Mouse (Mus musculus): ENCODE results near the gene Tk2. TPM values are rescaled to one million over a fixed set of nuclear protein-coding genes. Genes with fewer than 3 reads are reported as not detected.

Tk2 gene
- polyA plus RNA-seq, 1 experiment from 2014 or later: 32.2 TPM

GRCm38 (mm10) chr8:104201622-104202021 lies 46.7 kb downstream of the Tk2 start:
- ATAC-seq (replicated peaks; ENCODE audit: low FRiP score) (no peak), DNase-seq (ENCODE audit: low spot score) (no peak)
- no peak overlapping the region for H3K27ac ChIP-seq (ENCODE audit: low read depth, low read length)
- WGBS: 84% methylated on average over 3 of the region's 3 CpGs
- no peaks in the 10 kb centered on the region for H3K27me3 ChIP-seq (ENCODE audit: control insufficient read depth, insufficient read depth, low read length)
- H3K4me1 ChIP-seq (replicated peaks; ENCODE audit: control insufficient read depth, insufficient read depth, low read length): no peaks in the 10 kb centered on the region
- H3K9me3 ChIP-seq (ENCODE audit: control insufficient read depth, low read length): no peaks in the 10 kb centered on the region
- H3K9ac ChIP-seq (ENCODE audit: low read length): no peak overlapping the region
- no peak overlapping the region for H3K4me2 ChIP-seq (ENCODE audit: low read depth, low read length, severe bottlenecking)
- no peaks in the 10 kb centered on the region for H3K36me3 ChIP-seq (ENCODE audit: control insufficient read depth, insufficient read depth, low read length)
- no peak overlapping the region for H3K4me3 ChIP-seq (ENCODE audit: low read depth, low read length)

GRCm38 (mm10) chr8:104199802-104200201 lies 48.6 kb downstream of the Tk2 start:
- H3K4me2 ChIP-seq (ENCODE audit: low read depth, low read length, severe bottlenecking): no peak overlapping the region
- H3K36me3 ChIP-seq (ENCODE audit: control insufficient read depth, insufficient read depth, low read length): no peaks in the 10 kb centered on the region
- DNase-seq (ENCODE audit: low spot score): no peak
- no peak overlapping the region for H3K27ac ChIP-seq (ENCODE audit: low read depth, low read length)
- no peaks in the 10 kb centered on the region for H3K4me1 ChIP-seq (replicated peaks; ENCODE audit: control insufficient read depth, insufficient read depth, low read length)
- no peak overlapping the region for H3K4me3 ChIP-seq (ENCODE audit: low read depth, low read length)
- no peaks in the 10 kb centered on the region for H3K27me3 ChIP-seq (ENCODE audit: control insufficient read depth, insufficient read depth, low read length)
- WGBS: 86% methylated on average over 5 of the region's 5 CpGs
- ATAC-seq (replicated peaks; ENCODE audit: low FRiP score): no peak
- H3K9ac ChIP-seq (ENCODE audit: low read length): no peak overlapping the region
- H3K9me3 ChIP-seq (ENCODE audit: control insufficient read depth, low read length): no peaks in the 10 kb centered on the region

GRCm38 (mm10) chr8:104191496-104191895 lies 56.9 kb downstream of the Tk2 start:
- 72% methylated on average over 11 of the region's 11 CpGs for WGBS
- DNase-seq (ENCODE audit: low spot score): no peak
- Histone ChIP-seq H3K9me3 (ENCODE audit: control insufficient read depth, low read length) (no peaks in the 10 kb centered on the region), H3K9ac (ENCODE audit: low read length) (no peak overlapping the region), H3K27ac (ENCODE audit: low read depth, low read length) (no peak overlapping the region), H3K27me3 (ENCODE audit: control insufficient read depth, insufficient read depth, low read length) (no peaks in the 10 kb centered on the region), H3K4me1 (replicated peaks; ENCODE audit: control insufficient read depth, insufficient read depth, low read length) (no peaks in the 10 kb centered on the region), H3K4me3 (ENCODE audit: low read depth, low read length) (no peak overlapping the region), H3K4me2 (ENCODE audit: low read depth, low read length, severe bottlenecking) (no peak overlapping the region), H3K36me3 (ENCODE audit: control insufficient read depth, insufficient read depth, low read length) (no peaks in the 10 kb centered on the region)
- ATAC-seq (replicated peaks; ENCODE audit: low FRiP score): no peak

GRCm38 (mm10) chr8:104190777-104191468 lies 57.4 kb downstream of the Tk2 start:
- no peak for ATAC-seq (replicated peaks; ENCODE audit: low FRiP score)
- 83% methylated on average over 6 of the region's 6 CpGs for whole genome bisulfite sequencing
- H3K27ac ChIP-seq (ENCODE audit: low read depth, low read length): no peak overlapping the region

GRCm38 (mm10) chr8:104188459-104188858 lies 59.9 kb downstream of the Tk2 start:
- Histone ChIP-seq H3K9ac (ENCODE audit: low read length) (no peak overlapping the region), H3K4me2 (ENCODE audit: low read depth, low read length, severe bottlenecking) (no peak overlapping the region), H3K36me3 (ENCODE audit: control insufficient read depth, insufficient read depth, low read length) (no peaks in the 10 kb centered on the region), H3K27me3 (ENCODE audit: control insufficient read depth, insufficient read depth, low read length) (no peaks in the 10 kb centered on the region), H3K4me3 (ENCODE audit: low read depth, low read length) (no peak overlapping the region), H3K27ac (ENCODE audit: low read depth, low read length) (no peak overlapping the region), H3K4me1 (replicated peaks; ENCODE audit: control insufficient read depth, insufficient read depth, low read length) (no peaks in the 10 kb centered on the region), H3K9me3 (ENCODE audit: control insufficient read depth, low read length) (no peaks in the 10 kb centered on the region)
- WGBS: 75% methylated on average over 5 of the region's 5 CpGs
- ATAC-seq (replicated peaks; ENCODE audit: low FRiP score) (no peak), DNase-seq (ENCODE audit: low spot score) (no peak)

More at GRCm38 (mm10) chr8:104190777-104191468, 57.4 kb downstream of the Tk2 start:
- no peaks in the 10 kb centered on the region for H3K27me3 ChIP-seq (ENCODE audit: control insufficient read depth, insufficient read depth, low read length)
- H3K9ac ChIP-seq (ENCODE audit: low read length): no peak overlapping the region
- DNase-seq (ENCODE audit: low spot score): no peak
- no peaks in the 10 kb centered on the region for H3K9me3 ChIP-seq (ENCODE audit: control insufficient read depth, low read length)
- no peak overlapping the region for H3K4me3 ChIP-seq (ENCODE audit: low read depth, low read length)
- no peak overlapping the region for H3K4me2 ChIP-seq (ENCODE audit: low read depth, low read length, severe bottlenecking)
- H3K36me3 ChIP-seq (ENCODE audit: control insufficient read depth, insufficient read depth, low read length): no peaks in the 10 kb centered on the region
- no peaks in the 10 kb centered on the region for H3K4me1 ChIP-seq (replicated peaks; ENCODE audit: control insufficient read depth, insufficient read depth, low read length)

GRCm38 (mm10) chr8:104187622-104188021 lies 60.7 kb downstream of the Tk2 start:
- H3K36me3 ChIP-seq (ENCODE audit: control insufficient read depth, insufficient read depth, low read length): no peaks in the 10 kb centered on the region
- ATAC-seq (replicated peaks; ENCODE audit: low FRiP score): no peak
- 92% methylated on average over 6 of the region's 6 CpGs for WGBS

GRCm38 (mm10) chr8:104186827-104187226 lies 61.5 kb downstream of the Tk2 start:
- WGBS: 92% methylated on average over 4 of the region's 4 CpGs
- no peaks in the 10 kb centered on the region for H3K9me3 ChIP-seq (ENCODE audit: control insufficient read depth, low read length)
- no peaks in the 10 kb centered on the region for H3K27me3 ChIP-seq (ENCODE audit: control insufficient read depth, insufficient read depth, low read length)
- H3K27ac ChIP-seq (ENCODE audit: low read depth, low read length): no peak overlapping the region
- H3K4me2 ChIP-seq (ENCODE audit: low read depth, low read length, severe bottlenecking): no peak overlapping the region
- ATAC-seq (replicated peaks; ENCODE audit: low FRiP score) (no peak), DNase-seq (ENCODE audit: low spot score) (no peak)
- no peaks in the 10 kb centered on the region for H3K4me1 ChIP-seq (replicated peaks; ENCODE audit: control insufficient read depth, insufficient read depth, low read length)
- no peak overlapping the region for H3K9ac ChIP-seq (ENCODE audit: low read length)
- no peaks in the 10 kb centered on the region for H3K36me3 ChIP-seq (ENCODE audit: control insufficient read depth, insufficient read depth, low read length)
- H3K4me3 ChIP-seq (ENCODE audit: low read depth, low read length): no peak overlapping the region

More at GRCm38 (mm10) chr8:104187622-104188021, 60.7 kb downstream of the Tk2 start:
- Histone ChIP-seq H3K4me1 (replicated peaks; ENCODE audit: control insufficient read depth, insufficient read depth, low read length) (no peaks in the 10 kb centered on the region), H3K27me3 (ENCODE audit: control insufficient read depth, insufficient read depth, low read length) (no peaks in the 10 kb centered on the region), H3K4me3 (ENCODE audit: low read depth, low read length) (no peak overlapping the region), H3K9ac (ENCODE audit: low read length) (no peak overlapping the region), H3K4me2 (ENCODE audit: low read depth, low read length, severe bottlenecking) (no peak overlapping the region), H3K9me3 (ENCODE audit: control insufficient read depth, low read length) (no peaks in the 10 kb centered on the region), H3K27ac (ENCODE audit: low read depth, low read length) (no peak overlapping the region)
- no peak for DNase-seq (ENCODE audit: low spot score)

- no peak for ATAC-seq (replicated peaks; ENCODE audit: low FRiP score)
- H3K27me3 ChIP-seq (ENCODE audit: control insufficient read depth, insufficient read depth, low read length): no peaks in the 10 kb centered on the region
- WGBS: 26% methylated on average over 6 of the region's 6 CpGs
Measured at GRCm38 (mm10) chr8:104184905-104185304, 63.5 kb downstream of the Tk2 start.

GRCm38 (mm10) chr8:104177054-104177453 lies 71.3 kb downstream of the Tk2 start:
- no peak overlapping the region for H3K27ac ChIP-seq (ENCODE audit: low read depth, low read length)
- DNase-seq (ENCODE audit: low spot score): no peak
- peaks cover 9% of the 10 kb centered on the region for H3K27me3 ChIP-seq (ENCODE audit: control insufficient read depth, insufficient read depth, low read length)
- WGBS: 82% methylated on average over 4 of the region's 4 CpGs
- H3K9me3 ChIP-seq (ENCODE audit: control insufficient read depth, low read length): no peaks in the 10 kb centered on the region
- no peaks in the 10 kb centered on the region for H3K36me3 ChIP-seq (ENCODE audit: control insufficient read depth, insufficient read depth, low read length)
- H3K4me2 ChIP-seq (ENCODE audit: low read depth, low read length, severe bottlenecking): no peak overlapping the region
- H3K4me1 ChIP-seq (replicated peaks; ENCODE audit: control insufficient read depth, insufficient read depth, low read length): no peaks in the 10 kb centered on the region
- ATAC-seq (replicated peaks; ENCODE audit: low FRiP score): no peak
- no peak overlapping the region for H3K4me3 ChIP-seq (ENCODE audit: low read depth, low read length)
- no peak overlapping the region for H3K9ac ChIP-seq (ENCODE audit: low read length)

More at GRCm38 (mm10) chr8:104184905-104185304, 63.5 kb downstream of the Tk2 start:
- H3K27ac ChIP-seq (ENCODE audit: low read depth, low read length): no peak overlapping the region
- no peak overlapping the region for H3K9ac ChIP-seq (ENCODE audit: low read length)
- no peaks in the 10 kb centered on the region for H3K4me1 ChIP-seq (replicated peaks; ENCODE audit: control insufficient read depth, insufficient read depth, low read length)
- no peaks in the 10 kb centered on the region for H3K36me3 ChIP-seq (ENCODE audit: control insufficient read depth, insufficient read depth, low read length)
- H3K9me3 ChIP-seq (ENCODE audit: control insufficient read depth, low read length): no peaks in the 10 kb centered on the region
- H3K4me3 ChIP-seq (ENCODE audit: low read depth, low read length): no peak overlapping the region
- H3K4me2 ChIP-seq (ENCODE audit: low read depth, low read length, severe bottlenecking): no peak overlapping the region
- DNase-seq (ENCODE audit: low spot score): no peak
